Mouse (Mus musculus): Measurements from ENCODE around the gene Lsm4.

DNA sequence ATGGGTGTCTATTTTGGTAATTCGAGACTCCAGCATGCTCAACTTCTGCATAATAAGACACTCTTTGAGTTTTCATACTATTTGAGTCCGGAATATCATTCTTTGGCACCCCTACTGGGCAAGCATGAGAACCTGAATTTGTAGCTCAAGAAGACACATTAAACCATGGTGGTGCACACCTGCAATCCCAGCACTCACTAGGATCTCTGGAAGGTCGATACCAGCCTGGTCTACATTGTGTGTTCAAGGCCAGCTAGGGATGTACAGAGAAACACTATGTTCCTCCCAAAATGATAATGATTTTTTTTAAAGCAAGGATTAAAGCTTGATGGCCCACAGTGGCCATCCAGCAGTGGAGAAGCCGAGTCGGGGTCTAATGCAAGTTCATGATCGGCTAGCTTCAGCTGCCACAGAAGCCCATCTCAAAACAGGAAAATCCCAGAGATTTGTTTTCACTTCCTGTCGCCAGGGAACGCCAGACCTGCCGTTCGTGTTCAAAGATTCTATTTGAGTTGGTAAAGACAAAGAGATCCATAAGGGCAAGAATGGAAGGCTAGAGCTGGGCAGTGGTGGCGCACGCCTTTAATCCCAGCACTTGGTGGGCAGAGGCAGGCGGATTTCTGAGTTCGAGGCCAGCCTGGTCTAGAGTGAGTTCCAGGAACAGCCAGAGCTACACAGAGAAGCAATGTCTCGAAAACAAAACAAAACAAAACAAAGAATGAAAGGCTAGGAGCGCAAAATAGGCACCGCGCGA, 546 bp upstream of the Lsm4 start:
- TF ChIP-seq TAL1 (IDR thresholded peaks at IDR 0.05; ENCODE audit: low read length) (no peak), GATA1 (IDR thresholded peaks at IDR 0.05; ENCODE audit: low read length) (no peak)
